Mouse (Mus musculus) heart, adult 2 months (tissue): Measurements from ENCODE around the gene Clrn2.

Source experiments
- EP300 ChIP-seq: fragments of 200-500 bp; IDR thresholded peaks from 2 replicates; pipeline ENCODE4 v1.6.1; 2011; ENCODE audit warnings: low read depth, low read length, control low read depth; ENCODE audit not compliant: insufficient read depth
- POLR2A ChIP-seq: fragments of 200-500 bp; IDR thresholded peaks from 2 replicates; pipeline ENCODE4 v1.6.1; 2011; ENCODE audit warnings: mild to moderate bottlenecking, low read depth, low read length, control low read depth; ENCODE audit not compliant: insufficient read depth

DNA sequence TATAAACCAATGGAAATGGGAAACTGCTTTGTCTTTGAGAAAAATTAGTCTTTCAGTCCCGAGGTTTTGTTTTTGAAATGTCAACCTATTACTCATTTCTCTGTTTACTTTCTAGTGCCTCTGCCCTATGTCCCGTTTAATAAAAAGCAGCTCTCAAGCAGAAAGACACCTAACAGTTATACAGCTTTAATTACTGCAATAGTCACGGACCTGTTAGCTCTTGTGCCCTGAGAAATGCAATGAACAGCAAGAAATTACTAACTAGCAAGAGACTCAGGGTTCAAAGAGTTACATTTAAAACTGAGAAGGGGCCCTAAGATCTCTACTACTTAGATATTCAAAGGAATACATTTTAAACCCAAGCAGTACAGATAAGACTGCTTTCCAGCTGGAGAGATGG lies 11.8 kb upstream of the Clrn2 start:
- TF ChIP-seq POLR2A = no peak
- no peak for TF ChIP-seq EP300
